Mouse (Mus musculus): Measurements from ENCODE around the gene Olfr1166. TPM values are rescaled to one million over a fixed set of nuclear protein-coding genes. Genes with fewer than 3 reads are reported as not detected.

The Olfr1166 gene
- polyA plus RNA-seq (2015; fragmentation: Nextera tagmentation; extraction: Ambion mirVana) = not detected in 2 replicates

GRCm38 (mm10) chr2:88128172-88128571 is at the start of gene Olfr1166:
Gene Olfr1166 (minus strand): TSS chr2:88128272.

GRCm38 (mm10) chr2:88155093-88155492 is 27.0 kb upstream of the Olfr1166 start, which contains the start of gene Olfr1167:
Gene Olfr1167 (minus strand): TSS chr2:88155193.

GRCm38 (mm10) chr2:88093866-88094265 is 34.2 kb downstream of the Olfr1166 start, which contains the start of gene Olfr1164:
Gene Olfr1164 (minus strand): TSS chr2:88093966.

Other genes with a start within 250 kb of the Olfr1166 start
- gene Olfr1153, start 233.3 kb downstream of the Olfr1166 start, polyA plus RNA-seq (2015; fragmentation: Nextera tagmentation; extraction: Ambion mirVana) = not detected in 2 replicates
- gene Olfr1154, start 223.1 kb downstream of the Olfr1166 start, polyA plus RNA-seq (2015; fragmentation: Nextera tagmentation; extraction: Ambion mirVana) = not detected in 2 replicates
- not detected in 2 replicates for gene Olfr1155, start 183.1 kb downstream of the Olfr1166 start, polyA plus RNA-seq (2015; fragmentation: Nextera tagmentation; extraction: Ambion mirVana)
- not detected in 2 replicates for gene Olfr1156, start 175.2 kb downstream of the Olfr1166 start, polyA plus RNA-seq (2015; fragmentation: Nextera tagmentation; extraction: Ambion mirVana)
- gene Olfr1157, start 160.0 kb downstream of the Olfr1166 start, polyA plus RNA-seq (2015; fragmentation: Nextera tagmentation; extraction: Ambion mirVana) = not detected in 2 replicates
- gene Olfr74, start 153.6 kb downstream of the Olfr1166 start, polyA plus RNA-seq (2015; fragmentation: Nextera tagmentation; extraction: Ambion mirVana) = not detected in 2 replicates
- not detected in 2 replicates for gene Olfr1158, start 138.2 kb downstream of the Olfr1166 start, polyA plus RNA-seq (2015; fragmentation: Nextera tagmentation; extraction: Ambion mirVana)
- gene Olfr1160, start 120.0 kb downstream of the Olfr1166 start, polyA plus RNA-seq (2015; fragmentation: Nextera tagmentation; extraction: Ambion mirVana) = not detected in 2 replicates
- not detected in 2 replicates for gene Olfr1161, start 105.5 kb downstream of the Olfr1166 start, polyA plus RNA-seq (2015; fragmentation: Nextera tagmentation; extraction: Ambion mirVana)
- gene Olfr73, start 90.6 kb downstream of the Olfr1166 start, polyA plus RNA-seq (2015; fragmentation: Nextera tagmentation; extraction: Ambion mirVana) = not detected in 2 replicates
- not detected in 2 replicates for gene Olfr1162, start 77.1 kb downstream of the Olfr1166 start, polyA plus RNA-seq (2015; fragmentation: Nextera tagmentation; extraction: Ambion mirVana)
- not detected in 2 replicates for gene Olfr1163, start 56.4 kb downstream of the Olfr1166 start, polyA plus RNA-seq (2015; fragmentation: Nextera tagmentation; extraction: Ambion mirVana)
- gene Olfr1164, start 34.3 kb downstream of the Olfr1166 start, polyA plus RNA-seq (2015; fragmentation: Nextera tagmentation; extraction: Ambion mirVana) = not detected in 2 replicates
- not detected in 2 replicates for gene Olfr1167, start 26.9 kb upstream of the Olfr1166 start, polyA plus RNA-seq (2015; fragmentation: Nextera tagmentation; extraction: Ambion mirVana)
- not detected in 2 replicates for gene Olfr1168, start 53.6 kb upstream of the Olfr1166 start, polyA plus RNA-seq (2015; fragmentation: Nextera tagmentation; extraction: Ambion mirVana)
- gene Olfr1170, start 100.1 kb upstream of the Olfr1166 start, polyA plus RNA-seq (2015; fragmentation: Nextera tagmentation; extraction: Ambion mirVana) = not detected in 2 replicates
- not detected in 2 replicates for gene Olfr1173, start 151.6 kb upstream of the Olfr1166 start, polyA plus RNA-seq (2015; fragmentation: Nextera tagmentation; extraction: Ambion mirVana)
- not detected in 2 replicates for gene Olfr1174-ps, start 186.9 kb upstream of the Olfr1166 start, polyA plus RNA-seq (2015; fragmentation: Nextera tagmentation; extraction: Ambion mirVana)
- not detected in 2 replicates for gene Olfr1175-ps, start 198.9 kb upstream of the Olfr1166 start, polyA plus RNA-seq (2015; fragmentation: Nextera tagmentation; extraction: Ambion mirVana)
- gene Olfr1176, start 208.4 kb upstream of the Olfr1166 start, polyA plus RNA-seq (2015; fragmentation: Nextera tagmentation; extraction: Ambion mirVana) = not detected in 2 replicates
- gene Olfr1177-ps, start 218.2 kb upstream of the Olfr1166 start, polyA plus RNA-seq (2015; fragmentation: Nextera tagmentation; extraction: Ambion mirVana) = not detected in 2 replicates